ENCODE assay signal across 1 mouse cellular context in genomic region chr4:73788076-73788730, GRCm38 (mm10).
TF ChIP-seq lines count a peak whose summit lies in the region.

No protein-coding gene starts in this region.

TF ChIP-seq in MEL, 35 proteins besides CTCF, POLR2A, EP300 and RAD21 (continued from another document):
- TF ChIP-seq KAT2A (conservative IDR thresholded peaks at IDR 0.05; ENCODE audit: low read depth, low read length), result no peak
- TF ChIP-seq POLR2AphosphoS5 (IDR thresholded peaks at IDR 0.05; ENCODE audit: borderline replicate concordance, low read depth, low read length), result no peak
- TF ChIP-seq MXI1 (IDR thresholded peaks at IDR 0.05; ENCODE audit: low read depth, low read length), result no peak
- TF ChIP-seq MAFK (IDR thresholded peaks at IDR 0.05; ENCODE audit: borderline replicate concordance, low read depth, low read length), result peak; percentile 41; the same call in 1 of the 2 replicates
- TF ChIP-seq TAL1 (IDR thresholded peaks at IDR 0.05; ENCODE audit: low read length), result no peak
- TF ChIP-seq ZC3H11A (IDR thresholded peaks at IDR 0.05; ENCODE audit: low read depth, low read length), result no peak
- TF ChIP-seq ELF1 (IDR thresholded peaks at IDR 0.05; ENCODE audit: low read depth, low read length), result peak; percentile 55; the same call in 1 of the 2 replicates
- TF ChIP-seq UBTF (IDR thresholded peaks at IDR 0.05; ENCODE audit: borderline replicate concordance, insufficient read depth, low read depth, low read length), result no peak
- TF ChIP-seq SIN3A (IDR thresholded peaks at IDR 0.05; ENCODE audit: low read length), result peak; percentile 78
- TF ChIP-seq MYB (IDR thresholded peaks at IDR 0.05; ENCODE audit: low read depth, low read length), result no peak
- TF ChIP-seq MEF2A (IDR thresholded peaks at IDR 0.05; ENCODE audit: extremely low read depth, insufficient replicate concordance, low read depth, low read length, poor library complexity, severe bottlenecking), result no peak
- no peak for TF ChIP-seq SMC3 (IDR thresholded peaks at IDR 0.05; ENCODE audit: low read depth, low read length)
- TF ChIP-seq MAZ (IDR thresholded peaks at IDR 0.05; ENCODE audit: low read depth, low read length), result no peak
- no peak for TF ChIP-seq USF1 (IDR thresholded peaks at IDR 0.05; ENCODE audit: low read depth, low read length)
- TF ChIP-seq NRF1 (IDR thresholded peaks at IDR 0.05; ENCODE audit: insufficient read depth, low read depth, low read length, poor library complexity, severe bottlenecking), result no peak
- no peak for TF ChIP-seq BHLHE40 (IDR thresholded peaks at IDR 0.05; ENCODE audit: borderline replicate concordance, low read depth, low read length)
- no peak for TF ChIP-seq E2F4 (IDR thresholded peaks at IDR 0.05; ENCODE audit: borderline replicate concordance, low read depth, low read length)
- no peak for TF ChIP-seq ZMIZ1 (IDR thresholded peaks at IDR 0.05; ENCODE audit: low read depth, low read length)
- TF ChIP-seq USF2 (IDR thresholded peaks at IDR 0.05; ENCODE audit: borderline replicate concordance in 1 of 2, insufficient read depth in 1 of 2, low read depth in 1 of 2, low read length in 2 of 2), result no peak
- TF ChIP-seq TCF12 (IDR thresholded peaks at IDR 0.05; ENCODE audit: low read depth, low read length), result no peak
- TF ChIP-seq CHD2 (IDR thresholded peaks at IDR 0.05; ENCODE audit: low read length), result no peak
- TF ChIP-seq GATA1 (IDR thresholded peaks at IDR 0.05; ENCODE audit: low read depth, low read length), result peak; percentile 80
- TF ChIP-seq GABPA (IDR thresholded peaks at IDR 0.05; ENCODE audit: low read depth, low read length), result no peak
- peak; percentile 63 for TF ChIP-seq ZNF384 (IDR thresholded peaks at IDR 0.05; ENCODE audit: low read depth, low read length)
- TF ChIP-seq TBP (IDR thresholded peaks at IDR 0.05; ENCODE audit: low read depth, low read length), result peak; percentile 95
- no peak for TF ChIP-seq MYC (IDR thresholded peaks at IDR 0.05; ENCODE audit: low read depth, low read length)
- no peak for TF ChIP-seq MAX (IDR thresholded peaks at IDR 0.05; ENCODE audit: low read length)
- no peak for TF ChIP-seq ZKSCAN1 (IDR thresholded peaks at IDR 0.05; ENCODE audit: low read depth, low read length)
- peak; percentile 44 for TF ChIP-seq ETS1 (IDR thresholded peaks at IDR 0.05; ENCODE audit: low read depth, low read length)
- TF ChIP-seq NELFE (IDR thresholded peaks at IDR 0.05; ENCODE audit: low read depth, low read length), result no peak
- TF ChIP-seq POLR2AphosphoS2 (IDR thresholded peaks at IDR 0.05; ENCODE audit: low read length), result no peak
- no peak for TF ChIP-seq JUND (IDR thresholded peaks at IDR 0.05; ENCODE audit: low read depth, low read length)
